Mouse (Mus musculus): Measurements from ENCODE around the gene Fbxw8.

GRCm38 (mm10) chr5:118172078-118172723, 16.9 kb upstream of the Fbxw8 start:
- TF ChIP-seq CTCF (IDR thresholded peaks at IDR 0.05; ENCODE audit: borderline replicate concordance, control insufficient read depth, extremely low read depth, insufficient read depth, low read length, poor library complexity) (no peak), POLR2A (IDR thresholded peaks at IDR 0.05; ENCODE audit: control insufficient read depth, extremely low read depth, insufficient read depth, low read length, poor library complexity) (no peak)
